Mouse (Mus musculus): ENCODE data around the gene Pot1b. TPM values are rescaled to one million over a fixed set of nuclear protein-coding genes. Genes with fewer than 3 reads are reported as not detected.

Pot1b gene
- 6.5 and 7.8 TPM in 2 replicates for polyA plus RNA-seq (2014; fragmentation: Nextera tagmentation; extraction: Ambion mirVana)

- DNase-seq (ENCODE audit: low spot score), result peak; percentile 99
- H3K4me1 ChIP-seq (replicated peaks; ENCODE audit: control insufficient read depth, insufficient read depth, low read length), result no peaks in the 10 kb centered on the region
- under 1% methylated on average over 37 of the region's 37 CpGs for WGBS
- peak within 1 kb of the TSS; percentile 75 for H3K4me3 ChIP-seq (ENCODE audit: low read depth, low read length)
- H3K9me3 ChIP-seq (ENCODE audit: control insufficient read depth, low read length), result no peaks in the 10 kb centered on the region
- ATAC-seq (replicated peaks; ENCODE audit: low FRiP score, low TSS enrichment, low read depth), result peak; percentile 99
- H3K27me3 ChIP-seq (replicated peaks; ENCODE audit: control insufficient read depth, insufficient read depth, low read length), result no peaks in the 10 kb centered on the region
- peak within 1 kb of the TSS; percentile 69 for H3K4me2 ChIP-seq (ENCODE audit: low read length)
- H3K36me3 ChIP-seq (ENCODE audit: control insufficient read depth, insufficient read depth, low read length), result peaks cover 11% of the 10 kb centered on the region
- peak within 1 kb of the TSS; percentile 63 for H3K9ac ChIP-seq (ENCODE audit: low read length)
- H3K27ac ChIP-seq (ENCODE audit: low read depth), result peak within 1 kb of the TSS; percentile 33; the same call in 1 of the 2 replicates
Observed at GRCm38 (mm10) chr17:55711984-55712811, at the start of gene Pot1b. Pot1b (minus strand) TSS chr17:55712628.

GRCm38 (mm10) chr17:55751170-55751569 lies 38.7 kb upstream of the Pot1b start:
- Histone ChIP-seq H3K4me3 (ENCODE audit: low read depth, low read length) (no peak overlapping the region), H3K9ac (ENCODE audit: low read length) (no peak overlapping the region), H3K4me1 (replicated peaks; ENCODE audit: control insufficient read depth, insufficient read depth, low read length) (no peaks in the 10 kb centered on the region), H3K36me3 (ENCODE audit: control insufficient read depth, insufficient read depth, low read length) (no peaks in the 10 kb centered on the region), H3K27me3 (replicated peaks; ENCODE audit: control insufficient read depth, insufficient read depth, low read length) (no peaks in the 10 kb centered on the region), H3K4me2 (ENCODE audit: low read length) (no peak overlapping the region), H3K9me3 (ENCODE audit: control insufficient read depth, low read length) (no peaks in the 10 kb centered on the region), H3K27ac (ENCODE audit: low read depth) (no peak overlapping the region)
- DNase-seq (ENCODE audit: low spot score) (no peak), ATAC-seq (replicated peaks; ENCODE audit: low FRiP score, low TSS enrichment, low read depth) (no peak)
- WGBS, result 74% methylated on average over 2 of the region's 2 CpGs

GRCm38 (mm10) chr17:55749786-55750185 lies 37.4 kb upstream of the Pot1b start, which contains the start of gene Adgre4:
Adgre4 (plus strand) TSS chr17:55749984.
- DNase-seq (ENCODE audit: low spot score), result no peak
- WGBS, result 54% methylated on average over 2 of the region's 2 CpGs
- H3K4me1 ChIP-seq (replicated peaks; ENCODE audit: control insufficient read depth, insufficient read depth, low read length), result no peaks in the 10 kb centered on the region
- no peak within 1 kb of the TSS for H3K27ac ChIP-seq (ENCODE audit: low read depth)
- H3K4me2 ChIP-seq (ENCODE audit: low read length), result no peak within 1 kb of the TSS
- H3K9me3 ChIP-seq (ENCODE audit: control insufficient read depth, low read length), result no peaks in the 10 kb centered on the region
- H3K36me3 ChIP-seq (ENCODE audit: control insufficient read depth, insufficient read depth, low read length), result no peaks in the 10 kb centered on the region
- H3K27me3 ChIP-seq (replicated peaks; ENCODE audit: control insufficient read depth, insufficient read depth, low read length), result no peaks in the 10 kb centered on the region
- no peak within 1 kb of the TSS for H3K9ac ChIP-seq (ENCODE audit: low read length)
- no peak within 1 kb of the TSS for H3K4me3 ChIP-seq (ENCODE audit: low read depth, low read length)
- no peak for ATAC-seq (replicated peaks; ENCODE audit: low FRiP score, low TSS enrichment, low read depth)

- 85% methylated on average over 1 of the region's 1 CpGs for WGBS
Observed at GRCm38 (mm10) chr17:55736675-55737074, 24.2 kb upstream of the Pot1b start.

GRCm38 (mm10) chr17:55726193-55726592 lies 13.8 kb upstream of the Pot1b start:
- Histone ChIP-seq H3K4me1 (replicated peaks; ENCODE audit: control insufficient read depth, insufficient read depth, low read length) (no peaks in the 10 kb centered on the region), H3K4me3 (ENCODE audit: low read depth, low read length) (no peak overlapping the region), H3K27ac (ENCODE audit: low read depth) (no peak overlapping the region), H3K9me3 (ENCODE audit: control insufficient read depth, low read length) (no peaks in the 10 kb centered on the region), H3K9ac (ENCODE audit: low read length) (no peak overlapping the region), H3K27me3 (replicated peaks; ENCODE audit: control insufficient read depth, insufficient read depth, low read length) (no peaks in the 10 kb centered on the region), H3K36me3 (ENCODE audit: control insufficient read depth, insufficient read depth, low read length) (no peaks in the 10 kb centered on the region), H3K4me2 (ENCODE audit: low read length) (no peak overlapping the region)
- DNase-seq (ENCODE audit: low spot score) (no peak), ATAC-seq (replicated peaks; ENCODE audit: low FRiP score, low TSS enrichment, low read depth) (no peak)
- WGBS, result 67% methylated on average over 2 of the region's 2 CpGs

More at GRCm38 (mm10) chr17:55736675-55737074, 24.2 kb upstream of the Pot1b start:
- no peak overlapping the region for H3K9ac ChIP-seq (ENCODE audit: low read length)
- H3K4me2 ChIP-seq (ENCODE audit: low read length), result no peak overlapping the region
- H3K27ac ChIP-seq (ENCODE audit: low read depth), result no peak overlapping the region
- H3K9me3 ChIP-seq (ENCODE audit: control insufficient read depth, low read length), result no peaks in the 10 kb centered on the region
- no peaks in the 10 kb centered on the region for H3K27me3 ChIP-seq (replicated peaks; ENCODE audit: control insufficient read depth, insufficient read depth, low read length)
- ATAC-seq (replicated peaks; ENCODE audit: low FRiP score, low TSS enrichment, low read depth) (no peak), DNase-seq (ENCODE audit: low spot score) (no peak)
- no peak overlapping the region for H3K4me3 ChIP-seq (ENCODE audit: low read depth, low read length)
- no peaks in the 10 kb centered on the region for H3K36me3 ChIP-seq (ENCODE audit: control insufficient read depth, insufficient read depth, low read length)
- H3K4me1 ChIP-seq (replicated peaks; ENCODE audit: control insufficient read depth, insufficient read depth, low read length), result no peaks in the 10 kb centered on the region

- Histone ChIP-seq H3K4me1 (replicated peaks; ENCODE audit: control insufficient read depth, insufficient read depth, low read length) (no peaks in the 10 kb centered on the region), H3K36me3 (ENCODE audit: control insufficient read depth, insufficient read depth, low read length) (no peaks in the 10 kb centered on the region), H3K4me2 (ENCODE audit: low read length) (no peak overlapping the region), H3K9me3 (ENCODE audit: control insufficient read depth, low read length) (no peaks in the 10 kb centered on the region), H3K27ac (ENCODE audit: low read depth) (no peak overlapping the region), H3K27me3 (replicated peaks; ENCODE audit: control insufficient read depth, insufficient read depth, low read length) (no peaks in the 10 kb centered on the region), H3K9ac (ENCODE audit: low read length) (no peak overlapping the region), H3K4me3 (ENCODE audit: low read depth, low read length) (no peak overlapping the region)
- ATAC-seq (replicated peaks; ENCODE audit: low FRiP score, low TSS enrichment, low read depth), result no peak
- 75% methylated on average over 2 of the region's 2 CpGs for WGBS
- DNase-seq (ENCODE audit: low spot score), result no peak
Observed at GRCm38 (mm10) chr17:55722250-55722649, 9.8 kb upstream of the Pot1b start.

- H3K9me3 ChIP-seq (ENCODE audit: control insufficient read depth, low read length), result no peaks in the 10 kb centered on the region
- WGBS, result 60% methylated on average over 1 of the region's 1 CpGs
Observed at GRCm38 (mm10) chr17:55721270-55721669, 8.8 kb upstream of the Pot1b start.

GRCm38 (mm10) chr17:55702865-55703264 lies 9.6 kb downstream of the Pot1b start:
- no peaks in the 10 kb centered on the region for H3K9me3 ChIP-seq (ENCODE audit: control insufficient read depth, low read length)
- WGBS, result 61% methylated on average over 5 of the region's 5 CpGs
- H3K27me3 ChIP-seq (replicated peaks; ENCODE audit: control insufficient read depth, insufficient read depth, low read length), result no peaks in the 10 kb centered on the region
- H3K27ac ChIP-seq (ENCODE audit: low read depth), result no peak overlapping the region
- H3K4me1 ChIP-seq (replicated peaks; ENCODE audit: control insufficient read depth, insufficient read depth, low read length), result no peaks in the 10 kb centered on the region
- H3K4me2 ChIP-seq (ENCODE audit: low read length), result no peak overlapping the region
- no peak overlapping the region for H3K4me3 ChIP-seq (ENCODE audit: low read depth, low read length)
- no peak overlapping the region for H3K9ac ChIP-seq (ENCODE audit: low read length)
- no peak for ATAC-seq (replicated peaks; ENCODE audit: low FRiP score, low TSS enrichment, low read depth)
- peaks cover 22% of the 10 kb centered on the region for H3K36me3 ChIP-seq (ENCODE audit: control insufficient read depth, insufficient read depth, low read length)
- DNase-seq (ENCODE audit: low spot score), result no peak

More at GRCm38 (mm10) chr17:55721270-55721669, 8.8 kb upstream of the Pot1b start:
- Histone ChIP-seq H3K9ac (ENCODE audit: low read length) (no peak overlapping the region), H3K4me1 (replicated peaks; ENCODE audit: control insufficient read depth, insufficient read depth, low read length) (no peaks in the 10 kb centered on the region), H3K27me3 (replicated peaks; ENCODE audit: control insufficient read depth, insufficient read depth, low read length) (no peaks in the 10 kb centered on the region), H3K4me2 (ENCODE audit: low read length) (no peak overlapping the region), H3K36me3 (ENCODE audit: control insufficient read depth, insufficient read depth, low read length) (no peaks in the 10 kb centered on the region), H3K27ac (ENCODE audit: low read depth) (no peak overlapping the region), H3K4me3 (ENCODE audit: low read depth, low read length) (no peak overlapping the region)
- DNase-seq (ENCODE audit: low spot score) (no peak), ATAC-seq (replicated peaks; ENCODE audit: low FRiP score, low TSS enrichment, low read depth) (no peak)

Data from intestine, embryonic 14.5 days (tissue).